Mouse (Mus musculus) liver, postnatal 0 days (tissue): ENCODE data around the gene Ifnb1. TPM values are rescaled to one million over a fixed set of nuclear protein-coding genes. Genes with fewer than 3 reads are reported as not detected.

ENCODE experiments used
- ATAC-seq: fragments of 200-750 bp; cut with Nextera tagmentation; 2 replicates; pipeline ENCODE4 v1.8.0; 2017; ENCODE audit warnings: mild to moderate bottlenecking, moderate library complexity
- DNase-seq: peaks from one replicate; pipeline ENCODE4 v3.0.0-alpha.2; 2016
- H3K27ac ChIP-seq: fragments of 300-500 bp; sonication (generic); 2 replicates; pipeline ENCODE4 v1.5.1; 2014; ENCODE audit warnings: antibody characterized with exemption, moderate library complexity, mild to moderate bottlenecking, low read depth
- H3K27me3 ChIP-seq: fragments of 300-500 bp; sonication (generic); 2 replicates; pipeline ENCODE4 v1.6.1; 2014; ENCODE audit warnings: low read length, control low read depth, mixed read lengths; ENCODE audit not compliant: insufficient read depth
- H3K36me3 ChIP-seq: fragments of 300-500 bp; sonication (generic); replicated peaks from 2 replicates; pipeline ENCODE4 v1.6.1; 2014; ENCODE audit warnings: mild to moderate bottlenecking, control low read depth, low read length, moderate library complexity, mixed read lengths; ENCODE audit not compliant: insufficient read depth
- H3K4me1 ChIP-seq: fragments of 300-500 bp; sonication (generic); 2 replicates; pipeline ENCODE4 v1.6.1; 2014; ENCODE audit warnings: antibody characterized with exemption, mild to moderate bottlenecking, control low read depth; ENCODE audit not compliant: insufficient read depth
- H3K4me2 ChIP-seq: fragments of 300-500 bp; sonication (generic); 2 replicates; pipeline ENCODE4 v1.6.1; 2014; ENCODE audit warnings: low read depth, mild to moderate bottlenecking, low read length, moderate library complexity, mixed read lengths
- H3K4me3 ChIP-seq: fragments of 300-500 bp; sonication (generic); 2 replicates; pipeline ENCODE4 v1.5.1; 2014; ENCODE audit warnings: low read depth, low read length
- H3K9ac ChIP-seq: fragments of 300-500 bp; sonication (generic); replicated peaks from 2 replicates; pipeline ENCODE4 v1.6.1; 2014; ENCODE audit warnings: mild to moderate bottlenecking, moderate library complexity
- H3K9me3 ChIP-seq: fragments of 300-500 bp; sonication (generic); 2 replicates; pipeline ENCODE4 v1.6.1; 2016; ENCODE audit warnings: mild to moderate bottlenecking, control low read depth, low read length, mixed read lengths
- CTCF ChIP-seq: sonication (generic); IDR thresholded peaks from 2 replicates; pipeline ENCODE4 v1.5.1; 2016; ENCODE audit warnings: antibody characterized with exemption, low read depth
- EP300 ChIP-seq: IDR thresholded peaks from 2 replicates; pipeline ENCODE4 v1.6.1; 2016; ENCODE audit warnings: antibody characterized with exemption, low read depth, mild to moderate bottlenecking
- WGBS: fragments of 180-500 bp; shearing (Covaris S2); extraction: QIAGEN DNeasy Blood & Tissue Kit; methylation state at CpG from one replicate; pipeline ENCODE4 v1.1.7; 2014; ENCODE audit not compliant: insufficient replicate concordance; 5-methylcytosine and 5-hydroxymethylcytosine counted together
- polyA plus RNA-seq: library from polyadenylated mRNA; unstranded; fragments of >200 nt; fragmentation: Nextera tagmentation; extraction: Ambion mirVana; gene quantifications from 2 replicates; pipeline ENCODE4 v1.2.1, GENCODE M21; 2015

Gene Ifnb1
- polyA plus RNA-seq, 1 experiment from 2014 or later, result not detected

GRCm38 (mm10) chr4:88496321-88497018, 26.1 kb downstream of the Ifnb1 start:
- Histone ChIP-seq H3K4me2 (no peak overlapping the region), H3K27ac (no peak overlapping the region), H3K4me3 (no peak overlapping the region), H3K9ac (no peak overlapping the region), H3K4me1 (no peaks in the 10 kb centered on the region), H3K36me3 (no peaks in the 10 kb centered on the region), H3K27me3 (no peaks in the 10 kb centered on the region), H3K9me3 (no peaks in the 10 kb centered on the region)
- DNase-seq (no peak), ATAC-seq (no peak)
- no peak for TF ChIP-seq CTCF
- WGBS, result 44% methylated on average over 6 of the region's 6 CpGs

GRCm38 (mm10) chr4:88489622-88490021, 33.0 kb downstream of the Ifnb1 start:
- TF ChIP-seq EP300 (no peak), CTCF (no peak)
- ATAC-seq (no peak), DNase-seq (no peak)
- H3K4me2 ChIP-seq, result no peak overlapping the region
- no peaks in the 10 kb centered on the region for H3K27me3 ChIP-seq
- no peaks in the 10 kb centered on the region for H3K36me3 ChIP-seq
- H3K4me3 ChIP-seq, result no peak overlapping the region
- 93% methylated on average over 2 of the region's 2 CpGs for WGBS
- no peak overlapping the region for H3K9ac ChIP-seq
- no peak overlapping the region for H3K27ac ChIP-seq
- H3K9me3 ChIP-seq, result no peaks in the 10 kb centered on the region
- no peaks in the 10 kb centered on the region for H3K4me1 ChIP-seq

- H3K9me3 ChIP-seq, result no peaks in the 10 kb centered on the region
- no peak overlapping the region for H3K9ac ChIP-seq
- H3K27me3 ChIP-seq, result no peaks in the 10 kb centered on the region
- ATAC-seq (no peak), DNase-seq (no peak)
- H3K4me2 ChIP-seq, result no peak overlapping the region
- no peak overlapping the region for H3K4me3 ChIP-seq
- no peaks in the 10 kb centered on the region for H3K4me1 ChIP-seq
- no peaks in the 10 kb centered on the region for H3K36me3 ChIP-seq
- H3K27ac ChIP-seq, result no peak overlapping the region
- WGBS, result 72% methylated on average over 3 of the region's 3 CpGs
- no peak for TF ChIP-seq CTCF
- TF ChIP-seq EP300, result no peak
These were observed 34.5 kb downstream of the Ifnb1 start for GRCm38 (mm10) chr4:88488107-88488506.

- DNase-seq, result no peak
- 53% methylated on average over 6 of the region's 6 CpGs for WGBS
- Histone ChIP-seq H3K9me3 (no peaks in the 10 kb centered on the region), H3K27me3 (no peaks in the 10 kb centered on the region), H3K4me2 (no peak overlapping the region), H3K36me3 (no peaks in the 10 kb centered on the region), H3K9ac (no peak overlapping the region), H3K4me3 (no peak overlapping the region), H3K4me1 (no peaks in the 10 kb centered on the region), H3K27ac (no peak overlapping the region)
- ATAC-seq, result 0 out of 2 replicates have a peak, but pooled peaks have one; percentile 19
- TF ChIP-seq EP300 (no peak), CTCF (no peak)
These were observed 42.4 kb downstream of the Ifnb1 start for GRCm38 (mm10) chr4:88480130-88480529.

- Histone ChIP-seq H3K36me3 (no peaks in the 10 kb centered on the region), H3K4me1 (no peaks in the 10 kb centered on the region), H3K27me3 (no peaks in the 10 kb centered on the region), H3K4me2 (no peak overlapping the region), H3K9me3 (no peaks in the 10 kb centered on the region), H3K4me3 (no peak overlapping the region), H3K27ac (no peak overlapping the region), H3K9ac (no peak overlapping the region)
- ATAC-seq (no peak), DNase-seq (no peak)
- TF ChIP-seq EP300 (no peak), CTCF (no peak)
- 83% methylated on average over 9 of the region's 9 CpGs for whole genome bisulfite sequencing
These were observed 43.8 kb downstream of the Ifnb1 start for GRCm38 (mm10) chr4:88478809-88479186.

GRCm38 (mm10) chr4:88478177-88478808, 44.3 kb downstream of the Ifnb1 start:
- H3K36me3 ChIP-seq, result no peaks in the 10 kb centered on the region
- H3K27ac ChIP-seq, result no peak overlapping the region
- no peaks in the 10 kb centered on the region for H3K4me1 ChIP-seq
- DNase-seq, result no peak
- WGBS, result 77% methylated on average over 4 of the region's 4 CpGs
- H3K9me3 ChIP-seq, result no peaks in the 10 kb centered on the region
- no peaks in the 10 kb centered on the region for H3K27me3 ChIP-seq
- no peak overlapping the region for H3K4me3 ChIP-seq
- H3K4me2 ChIP-seq, result no peak overlapping the region
- H3K9ac ChIP-seq, result no peak overlapping the region
- no peak for ATAC-seq
- TF ChIP-seq EP300 (no peak), CTCF (no peak)
